Mouse (Mus musculus) cerebellum, adult 2 months (tissue): ENCODE results near the gene Nop2.

ENCODE experiments used
- CTCF ChIP-seq: fragments of 200-500 bp; IDR thresholded peaks from 2 replicates; pipeline ENCODE4 v1.5.1; 2011; ENCODE audit warnings: low read depth, mild to moderate bottlenecking, control low read depth, low read length, moderate library complexity, borderline replicate concordance; ENCODE audit not compliant: insufficient read depth
- POLR2A ChIP-seq: fragments of 200-500 bp; IDR thresholded peaks from 2 replicates; pipeline ENCODE4 v1.6.1; 2011; ENCODE audit warnings: low read length, control low read depth, borderline replicate concordance; ENCODE audit not compliant: insufficient read depth

DNA sequence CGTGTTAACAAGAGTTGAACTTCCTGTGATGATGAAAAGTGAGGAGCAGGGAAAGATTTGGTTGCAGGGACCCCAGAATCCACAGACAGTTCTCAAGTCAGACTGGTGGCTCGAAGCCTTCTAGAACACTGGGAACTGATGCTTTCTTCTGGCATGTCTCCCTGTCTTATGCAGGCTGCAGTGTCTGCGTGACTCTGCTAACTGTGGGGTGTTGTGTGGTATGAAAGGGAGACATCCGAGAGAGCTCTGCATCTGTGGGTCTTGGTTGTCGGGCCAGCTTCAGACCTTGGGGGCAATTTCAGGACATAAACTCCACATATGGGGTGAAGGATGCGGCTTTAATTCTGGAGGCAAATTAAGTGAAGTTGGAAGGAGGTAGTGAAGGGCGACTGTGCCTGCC, 14.4 kb downstream of the Nop2 start:
- TF ChIP-seq POLR2A = no peak
- no peak for TF ChIP-seq CTCF
